Mouse (Mus musculus): Measurements from ENCODE around the gene Timp3. TPM values are rescaled to one million over a fixed set of nuclear protein-coding genes. Genes with fewer than 3 reads are reported as not detected.

Gene Timp3
- polyA plus RNA-seq, 1 experiment from 2014 or later: 42.3 TPM

GRCm38 (mm10) chr10:86332942-86333341, 32.8 kb downstream of the Timp3 start:
- H3K36me3 ChIP-seq: no peaks in the 10 kb centered on the region
- H3K9me3 ChIP-seq (replicated peaks): no peaks in the 10 kb centered on the region
- peaks cover 21% of the 10 kb centered on the region for H3K4me1 ChIP-seq
- 87% methylated on average over 3 of the region's 3 CpGs for WGBS
- ATAC-seq (ENCODE audit: low FRiP score): no peak
- H3K4me2 ChIP-seq (replicated peaks): no peak overlapping the region
- no peak overlapping the region for H3K4me3 ChIP-seq
- no peaks in the 10 kb centered on the region for H3K27me3 ChIP-seq
- no peak overlapping the region for H3K27ac ChIP-seq
- H3K9ac ChIP-seq: no peak overlapping the region

- Histone ChIP-seq H3K4me3 (no peak overlapping the region), H3K27me3 (no peaks in the 10 kb centered on the region), H3K27ac (no peak overlapping the region), H3K36me3 (no peaks in the 10 kb centered on the region), H3K9me3 (replicated peaks) (no peaks in the 10 kb centered on the region), H3K9ac (no peak overlapping the region), H3K4me1 (peaks cover 24% of the 10 kb centered on the region), H3K4me2 (replicated peaks) (no peak overlapping the region)
- 27% methylated on average over 8 of the region's 8 CpGs for WGBS
- no peak for ATAC-seq (ENCODE audit: low FRiP score)
Observed at GRCm38 (mm10) chr10:86334581-86334980, 34.4 kb downstream of the Timp3 start.

GRCm38 (mm10) chr10:86336506-86336905, 36.3 kb downstream of the Timp3 start:
- no peak overlapping the region for H3K4me2 ChIP-seq (replicated peaks)
- H3K4me3 ChIP-seq: no peak overlapping the region
- no peak overlapping the region for H3K9ac ChIP-seq
- ATAC-seq (ENCODE audit: low FRiP score): no peak
- no peaks in the 10 kb centered on the region for H3K9me3 ChIP-seq (replicated peaks)
- H3K36me3 ChIP-seq: no peaks in the 10 kb centered on the region
- 73% methylated on average over 1 of the region's 1 CpGs for WGBS
- no peak overlapping the region for H3K27ac ChIP-seq
- peaks cover 24% of the 10 kb centered on the region for H3K4me1 ChIP-seq
- no peaks in the 10 kb centered on the region for H3K27me3 ChIP-seq

DNA sequence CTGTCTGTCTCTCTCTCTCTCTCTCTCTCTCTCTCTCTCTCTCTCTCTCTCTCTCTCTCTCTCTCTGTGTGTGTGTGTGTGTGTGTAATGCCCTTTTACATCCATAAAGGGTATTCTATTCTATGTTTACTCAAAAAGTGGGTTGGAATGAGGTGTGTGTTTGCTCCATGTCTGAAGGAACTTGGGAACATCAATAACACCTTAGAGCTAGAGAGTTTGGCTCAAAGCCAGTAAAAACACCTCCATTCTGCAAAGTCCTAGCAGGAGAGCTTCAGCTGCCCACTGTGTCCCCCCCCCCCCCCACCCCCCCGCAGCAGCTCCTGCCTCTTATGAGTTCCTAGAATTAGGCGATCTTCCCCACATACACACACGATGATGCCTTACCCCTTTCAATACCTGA, 37.1 kb downstream of the Timp3 start:
- H3K4me1 ChIP-seq: peaks cover 27% of the 10 kb centered on the region
- ATAC-seq (ENCODE audit: low FRiP score): no peak
- no peak overlapping the region for H3K4me3 ChIP-seq
- WGBS: 42% methylated on average over 2 of the region's 3 CpGs
- no peak overlapping the region for H3K9ac ChIP-seq
- H3K27me3 ChIP-seq: no peaks in the 10 kb centered on the region
- H3K27ac ChIP-seq: no peak overlapping the region
- no peaks in the 10 kb centered on the region for H3K9me3 ChIP-seq (replicated peaks)
- no peaks in the 10 kb centered on the region for H3K36me3 ChIP-seq
- H3K4me2 ChIP-seq (replicated peaks): no peak overlapping the region

DNA sequence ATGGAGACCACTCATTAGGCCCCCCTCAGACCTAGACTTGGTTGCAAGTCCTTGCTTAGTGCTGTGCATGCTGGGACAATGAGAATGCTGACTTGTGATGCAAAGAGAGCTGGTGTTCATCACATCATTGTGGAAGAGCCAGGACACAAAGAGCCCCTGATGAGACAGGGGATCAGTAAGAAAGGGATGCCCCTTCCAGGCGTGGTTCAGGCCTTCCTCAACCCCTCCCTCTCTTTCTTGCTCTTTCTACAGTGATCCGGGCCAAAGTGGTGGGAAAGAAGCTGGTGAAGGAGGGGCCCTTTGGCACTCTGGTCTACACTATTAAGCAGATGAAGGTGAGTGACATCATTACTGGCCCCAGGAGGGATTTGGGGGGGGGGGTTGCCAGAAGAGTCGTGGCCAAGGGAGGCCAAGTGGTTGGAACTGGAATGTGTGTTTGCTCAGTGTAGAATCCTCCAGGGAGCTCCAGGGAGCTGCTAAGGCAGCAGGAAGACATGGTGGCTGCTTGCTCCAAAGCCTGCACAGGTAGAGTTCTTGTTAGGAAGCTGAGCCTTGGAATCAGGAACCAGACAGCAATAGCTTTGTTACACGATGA, 38.0 kb downstream of the Timp3 start:
- H3K4me1 ChIP-seq: peaks cover 26% of the 10 kb centered on the region
- 41% methylated on average over 4 of the region's 4 CpGs for WGBS
- no peak for ATAC-seq (ENCODE audit: low FRiP score)

GRCm38 (mm10) chr10:86339121-86339520, 38.9 kb downstream of the Timp3 start:
- WGBS: 91% methylated on average over 4 of the region's 4 CpGs
- Histone ChIP-seq H3K9me3 (replicated peaks) (no peaks in the 10 kb centered on the region), H3K4me1 (peaks cover 26% of the 10 kb centered on the region)

More for the DNA sequence above, 38.0 kb downstream of the Timp3 start:
- Histone ChIP-seq H3K4me3 (no peak overlapping the region), H3K36me3 (no peaks in the 10 kb centered on the region), H3K27ac (no peak overlapping the region), H3K4me2 (replicated peaks) (no peak overlapping the region), H3K9me3 (replicated peaks) (no peaks in the 10 kb centered on the region), H3K27me3 (no peaks in the 10 kb centered on the region), H3K9ac (no peak overlapping the region)

GRCm38 (mm10) chr10:86339649-86340379, 39.6 kb downstream of the Timp3 start:
- H3K9ac ChIP-seq: no peak overlapping the region
- H3K27ac ChIP-seq: no peak overlapping the region
- H3K4me2 ChIP-seq (replicated peaks): no peak overlapping the region
- H3K9me3 ChIP-seq (replicated peaks): no peaks in the 10 kb centered on the region
- 71% methylated on average over 2 of the region's 2 CpGs for WGBS
- H3K27me3 ChIP-seq: no peaks in the 10 kb centered on the region
- peaks cover 2% of the 10 kb centered on the region; the same call in 1 of the 2 replicates for H3K36me3 ChIP-seq
- no peak overlapping the region for H3K4me3 ChIP-seq
- ATAC-seq (ENCODE audit: low FRiP score): no peak
- peaks cover 21% of the 10 kb centered on the region for H3K4me1 ChIP-seq

More at GRCm38 (mm10) chr10:86339121-86339520, 38.9 kb downstream of the Timp3 start:
- Histone ChIP-seq H3K27me3 (no peaks in the 10 kb centered on the region), H3K4me3 (no peak overlapping the region), H3K27ac (no peak overlapping the region), H3K9ac (no peak overlapping the region), H3K36me3 (no peaks in the 10 kb centered on the region), H3K4me2 (replicated peaks) (no peak overlapping the region)
- ATAC-seq (ENCODE audit: low FRiP score): no peak

- WGBS: 83% methylated on average over 7 of the region's 7 CpGs
- H3K36me3 ChIP-seq: peaks cover 2% of the 10 kb centered on the region; the same call in 1 of the 2 replicates
- no peak overlapping the region for H3K4me2 ChIP-seq (replicated peaks)
- H3K27me3 ChIP-seq: no peaks in the 10 kb centered on the region
- H3K9ac ChIP-seq: no peak overlapping the region
- no peak overlapping the region for H3K4me3 ChIP-seq
- no peak for ATAC-seq (ENCODE audit: low FRiP score)
- peaks cover 20% of the 10 kb centered on the region for H3K4me1 ChIP-seq
- no peaks in the 10 kb centered on the region for H3K9me3 ChIP-seq (replicated peaks)
- no peak overlapping the region for H3K27ac ChIP-seq
Observed at GRCm38 (mm10) chr10:86340421-86340820, 40.2 kb downstream of the Timp3 start.

DNA sequence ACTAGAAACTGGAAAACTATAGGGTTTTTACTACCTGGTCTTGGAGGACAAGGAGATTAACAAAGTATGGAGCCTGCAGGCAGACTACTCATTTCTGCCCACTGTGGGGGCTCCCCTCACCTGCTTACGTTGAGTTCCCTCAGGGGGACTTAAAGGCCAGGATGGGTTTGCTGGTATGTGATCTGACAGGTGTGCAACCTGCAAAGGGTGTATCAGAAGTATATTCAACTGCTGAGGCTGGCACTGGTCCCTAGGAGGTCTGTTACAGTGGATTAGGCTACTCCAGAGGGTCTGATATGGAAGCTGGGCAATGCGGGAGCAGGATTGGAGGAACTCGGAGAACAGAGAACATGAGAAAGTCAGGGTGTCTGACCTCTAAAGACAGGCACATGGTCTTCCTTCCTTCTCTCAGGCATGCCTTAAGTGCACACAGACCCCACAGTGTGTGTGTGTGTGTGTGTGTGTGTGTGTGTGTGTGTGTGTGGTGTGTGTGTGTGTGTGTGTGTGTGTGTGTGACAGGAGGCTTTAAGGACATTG, 40.9 kb downstream of the Timp3 start:
- no peaks in the 10 kb centered on the region for H3K27me3 ChIP-seq
- 77% methylated on average over 3 of the region's 3 CpGs for WGBS
- H3K4me2 ChIP-seq (replicated peaks): no peak overlapping the region
- H3K9me3 ChIP-seq (replicated peaks): no peaks in the 10 kb centered on the region
- H3K4me3 ChIP-seq: no peak overlapping the region
- H3K9ac ChIP-seq: no peak overlapping the region
- H3K27ac ChIP-seq: no peak overlapping the region
- H3K4me1 ChIP-seq: peaks cover 20% of the 10 kb centered on the region
- ATAC-seq (ENCODE audit: low FRiP score): no peak
- H3K36me3 ChIP-seq: peaks cover 2% of the 10 kb centered on the region; the same call in 1 of the 2 replicates

DNA sequence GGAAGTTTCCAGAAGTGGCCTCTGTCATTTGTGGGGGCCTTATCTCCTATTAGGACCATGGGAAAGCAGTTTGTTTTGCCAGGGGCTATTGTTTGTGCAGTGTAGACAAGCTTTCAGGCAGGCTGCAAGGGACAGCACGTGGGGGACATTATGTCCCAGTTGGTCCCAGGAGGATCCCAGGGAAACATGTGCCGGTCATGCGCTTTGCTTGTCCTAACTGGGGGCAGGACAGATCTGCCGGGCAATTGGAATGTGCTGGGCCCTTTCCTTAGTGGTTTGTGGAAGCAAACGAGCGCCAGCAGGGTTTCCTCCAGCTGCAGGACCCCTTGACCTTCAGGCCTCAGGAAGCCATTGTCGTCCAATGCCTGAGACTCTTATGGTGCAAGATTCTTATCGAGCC, 41.4 kb downstream of the Timp3 start:
- Histone ChIP-seq H3K27ac (no peak overlapping the region), H3K9me3 (replicated peaks) (no peaks in the 10 kb centered on the region), H3K4me3 (no peak overlapping the region), H3K9ac (no peak overlapping the region), H3K4me2 (replicated peaks) (no peak overlapping the region), H3K36me3 (peaks cover 2% of the 10 kb centered on the region; the same call in 1 of the 2 replicates), H3K4me1 (peaks cover 17% of the 10 kb centered on the region), H3K27me3 (no peaks in the 10 kb centered on the region)
- 30% methylated on average over 8 of the region's 8 CpGs for WGBS
- ATAC-seq (ENCODE audit: low FRiP score): no peak

GRCm38 (mm10) chr10:86342151-86342550, 42.0 kb downstream of the Timp3 start:
- ATAC-seq (ENCODE audit: low FRiP score): no peak

DNA sequence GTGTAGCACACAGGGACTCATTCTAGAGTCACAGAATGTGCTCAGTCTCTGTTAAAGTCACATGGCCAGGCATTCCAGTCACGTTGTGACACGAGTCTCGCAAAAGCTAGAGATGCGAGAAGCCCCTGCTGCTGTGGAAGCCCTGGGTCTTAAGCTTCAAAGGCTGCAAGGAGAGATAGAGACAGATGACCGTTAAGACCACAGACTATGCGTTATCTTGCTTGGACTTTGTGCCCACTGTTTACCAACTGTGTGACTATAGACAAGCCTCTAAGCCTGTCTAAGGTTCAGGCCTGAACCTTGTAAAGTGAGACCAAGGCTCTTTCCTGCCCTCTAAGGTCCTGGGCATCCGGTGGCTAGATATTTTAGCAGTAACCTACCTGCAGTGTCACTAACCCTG, 42.5 kb downstream of the Timp3 start:
- Histone ChIP-seq H3K4me2 (replicated peaks) (no peak overlapping the region), H3K36me3 (peaks cover 2% of the 10 kb centered on the region; the same call in 1 of the 2 replicates), H3K4me3 (no peak overlapping the region), H3K27ac (no peak overlapping the region), H3K27me3 (no peaks in the 10 kb centered on the region), H3K9me3 (replicated peaks) (no peaks in the 10 kb centered on the region), H3K4me1 (peaks cover 16% of the 10 kb centered on the region), H3K9ac (no peak overlapping the region)
- ATAC-seq (ENCODE audit: low FRiP score): no peak
- WGBS: 66% methylated on average over 7 of the region's 7 CpGs

More at GRCm38 (mm10) chr10:86342151-86342550, 42.0 kb downstream of the Timp3 start:
- H3K9me3 ChIP-seq (replicated peaks): no peaks in the 10 kb centered on the region
- WGBS: 77% methylated on average over 4 of the region's 4 CpGs
- no peak overlapping the region for H3K4me3 ChIP-seq
- peaks cover 16% of the 10 kb centered on the region for H3K4me1 ChIP-seq
- H3K27ac ChIP-seq: no peak overlapping the region
- H3K4me2 ChIP-seq (replicated peaks): no peak overlapping the region
- peaks cover 2% of the 10 kb centered on the region; the same call in 1 of the 2 replicates for H3K36me3 ChIP-seq
- H3K9ac ChIP-seq: no peak overlapping the region
- no peaks in the 10 kb centered on the region for H3K27me3 ChIP-seq

All from hindbrain, embryonic 12.5 days (tissue).